Mouse (Mus musculus): ENCODE measurements around the gene Clec16a. TPM values are rescaled to one million over a fixed set of nuclear protein-coding genes. Genes with fewer than 3 reads are reported as not detected.

Gene Clec16a
- polyA plus RNA-seq, 1 experiment from 2014 or later, result 51.6 TPM

GRCm38 (mm10) chr16:10674957-10675356 lies 129.8 kb downstream of the Clec16a start:
- no peak overlapping the region for H3K27ac ChIP-seq (replicated peaks)
- H3K4me3 ChIP-seq, result no peak overlapping the region
- H3K9ac ChIP-seq (replicated peaks), result no peak overlapping the region
- H3K4me2 ChIP-seq (replicated peaks), result no peak overlapping the region
- ATAC-seq (ENCODE audit: low FRiP score, low read depth), result no peak
- no peaks in the 10 kb centered on the region for H3K9me3 ChIP-seq
- H3K27me3 ChIP-seq, result no peaks in the 10 kb centered on the region
- no peaks in the 10 kb centered on the region for H3K36me3 ChIP-seq
- 0 out of 2 replicates have a peak, but pooled peaks cover 2% of the 10 kb centered on the region for H3K4me1 ChIP-seq
- WGBS, result 90% methylated on average over 2 of the region's 2 CpGs

GRCm38 (mm10) chr16:10675612-10676011 lies 130.5 kb downstream of the Clec16a start:
- WGBS, result 90% methylated on average over 1 of the region's 1 CpGs
- H3K4me2 ChIP-seq (replicated peaks), result no peak overlapping the region
- H3K4me1 ChIP-seq, result no peaks in the 10 kb centered on the region
- H3K36me3 ChIP-seq, result no peaks in the 10 kb centered on the region
- no peaks in the 10 kb centered on the region for H3K9me3 ChIP-seq
- H3K9ac ChIP-seq (replicated peaks), result no peak overlapping the region
- H3K27ac ChIP-seq (replicated peaks), result no peak overlapping the region
- no peak overlapping the region for H3K4me3 ChIP-seq
- ATAC-seq (ENCODE audit: low FRiP score, low read depth), result no peak
- no peaks in the 10 kb centered on the region for H3K27me3 ChIP-seq

GRCm38 (mm10) chr16:10676461-10677066 lies 131.4 kb downstream of the Clec16a start:
- Histone ChIP-seq H3K4me2 (replicated peaks) (no peak overlapping the region), H3K4me1 (no peaks in the 10 kb centered on the region), H3K4me3 (no peak overlapping the region), H3K27ac (replicated peaks) (no peak overlapping the region), H3K9me3 (no peaks in the 10 kb centered on the region), H3K27me3 (no peaks in the 10 kb centered on the region), H3K36me3 (no peaks in the 10 kb centered on the region), H3K9ac (replicated peaks) (no peak overlapping the region)
- WGBS, result 72% methylated on average over 3 of the region's 3 CpGs
- no peak for ATAC-seq (ENCODE audit: low FRiP score, low read depth)

- Histone ChIP-seq H3K9me3 (no peaks in the 10 kb centered on the region), H3K36me3 (no peaks in the 10 kb centered on the region), H3K4me1 (no peaks in the 10 kb centered on the region), H3K27ac (replicated peaks) (no peak overlapping the region), H3K27me3 (no peaks in the 10 kb centered on the region), H3K9ac (replicated peaks) (no peak overlapping the region), H3K4me2 (replicated peaks) (no peak overlapping the region), H3K4me3 (no peak overlapping the region)
- 82% methylated on average over 2 of the region's 2 CpGs for WGBS
- no peak for ATAC-seq (ENCODE audit: low FRiP score, low read depth)
These were observed 137.4 kb downstream of the Clec16a start for GRCm38 (mm10) chr16:10682521-10682920.

GRCm38 (mm10) chr16:10683193-10684000 lies 138.3 kb downstream of the Clec16a start:
- Histone ChIP-seq H3K27ac (replicated peaks) (no peak overlapping the region), H3K4me2 (replicated peaks) (no peak overlapping the region), H3K36me3 (no peaks in the 10 kb centered on the region), H3K9me3 (no peaks in the 10 kb centered on the region), H3K4me1 (no peaks in the 10 kb centered on the region), H3K9ac (replicated peaks) (no peak overlapping the region), H3K27me3 (no peaks in the 10 kb centered on the region), H3K4me3 (no peak overlapping the region)
- ATAC-seq (ENCODE audit: low FRiP score, low read depth), result no peak
- WGBS, result 87% methylated on average over 8 of the region's 8 CpGs

- no peak overlapping the region for H3K4me3 ChIP-seq
- 76% methylated on average over 6 of the region's 6 CpGs for WGBS
- no peaks in the 10 kb centered on the region for H3K4me1 ChIP-seq
- H3K27ac ChIP-seq (replicated peaks), result no peak overlapping the region
- H3K4me2 ChIP-seq (replicated peaks), result no peak overlapping the region
- no peaks in the 10 kb centered on the region for H3K27me3 ChIP-seq
- no peak overlapping the region for H3K9ac ChIP-seq (replicated peaks)
- H3K9me3 ChIP-seq, result no peaks in the 10 kb centered on the region
- ATAC-seq (ENCODE audit: low FRiP score, low read depth), result no peak
- H3K36me3 ChIP-seq, result no peaks in the 10 kb centered on the region
These were observed 144.7 kb downstream of the Clec16a start for GRCm38 (mm10) chr16:10689748-10690318.

GRCm38 (mm10) chr16:10690442-10690841 lies 145.3 kb downstream of the Clec16a start:
- ATAC-seq (ENCODE audit: low FRiP score, low read depth), result no peak
- Histone ChIP-seq H3K36me3 (no peaks in the 10 kb centered on the region), H3K27ac (replicated peaks) (no peak overlapping the region), H3K27me3 (no peaks in the 10 kb centered on the region), H3K4me1 (no peaks in the 10 kb centered on the region), H3K9me3 (no peaks in the 10 kb centered on the region), H3K4me2 (replicated peaks) (no peak overlapping the region), H3K4me3 (no peak overlapping the region), H3K9ac (replicated peaks) (no peak overlapping the region)
- WGBS, result 86% methylated on average over 3 of the region's 3 CpGs

- H3K36me3 ChIP-seq, result no peaks in the 10 kb centered on the region
- H3K4me1 ChIP-seq, result no peaks in the 10 kb centered on the region
- H3K27me3 ChIP-seq, result no peaks in the 10 kb centered on the region
- no peak for ATAC-seq (ENCODE audit: low FRiP score, low read depth)
- no peak overlapping the region for H3K4me3 ChIP-seq
- H3K9ac ChIP-seq (replicated peaks), result no peak overlapping the region
- no peak overlapping the region for H3K27ac ChIP-seq (replicated peaks)
- no peaks in the 10 kb centered on the region for H3K9me3 ChIP-seq
- WGBS, result 85% methylated on average over 5 of the region's 5 CpGs
- no peak overlapping the region for H3K4me2 ChIP-seq (replicated peaks)
These were observed 146.6 kb downstream of the Clec16a start for GRCm38 (mm10) chr16:10691705-10692104.

GRCm38 (mm10) chr16:10692848-10693247 lies 147.7 kb downstream of the Clec16a start:
- Histone ChIP-seq H3K9me3 (no peaks in the 10 kb centered on the region), H3K27me3 (no peaks in the 10 kb centered on the region), H3K9ac (replicated peaks) (no peak overlapping the region), H3K4me3 (no peak overlapping the region), H3K4me1 (no peaks in the 10 kb centered on the region), H3K27ac (replicated peaks) (no peak overlapping the region), H3K4me2 (replicated peaks) (no peak overlapping the region), H3K36me3 (no peaks in the 10 kb centered on the region)
- WGBS, result 67% methylated on average over 8 of the region's 8 CpGs
- ATAC-seq (ENCODE audit: low FRiP score, low read depth), result no peak

- no peak overlapping the region for H3K4me3 ChIP-seq
These were observed 148.3 kb downstream of the Clec16a start for GRCm38 (mm10) chr16:10693424-10693823.

GRCm38 (mm10) chr16:10694414-10694851 lies 149.3 kb downstream of the Clec16a start:
- ATAC-seq (ENCODE audit: low FRiP score, low read depth), result no peak
- WGBS, result 66% methylated on average over 11 of the region's 11 CpGs

More at GRCm38 (mm10) chr16:10693424-10693823, 148.3 kb downstream of the Clec16a start:
- Histone ChIP-seq H3K27ac (replicated peaks) (no peak overlapping the region), H3K4me2 (replicated peaks) (no peak overlapping the region), H3K9me3 (no peaks in the 10 kb centered on the region), H3K27me3 (no peaks in the 10 kb centered on the region), H3K9ac (replicated peaks) (no peak overlapping the region), H3K36me3 (no peaks in the 10 kb centered on the region), H3K4me1 (no peaks in the 10 kb centered on the region)
- 94% methylated on average over 1 of the region's 1 CpGs for WGBS
- ATAC-seq (ENCODE audit: low FRiP score, low read depth), result no peak

More at GRCm38 (mm10) chr16:10694414-10694851, 149.3 kb downstream of the Clec16a start:
- no peak overlapping the region for H3K27ac ChIP-seq (replicated peaks)
- H3K9me3 ChIP-seq, result no peaks in the 10 kb centered on the region
- no peak overlapping the region for H3K4me2 ChIP-seq (replicated peaks)
- H3K9ac ChIP-seq (replicated peaks), result no peak overlapping the region
- H3K36me3 ChIP-seq, result no peaks in the 10 kb centered on the region
- H3K27me3 ChIP-seq, result no peaks in the 10 kb centered on the region
- H3K4me3 ChIP-seq, result no peak overlapping the region
- H3K4me1 ChIP-seq, result no peaks in the 10 kb centered on the region

Measured in midbrain, embryonic 12.5 days (tissue).